8 mouse cellular contexts compared by ENCODE assay signal in genomic region chr19:7274326-7274990, GRCm38 (mm10). TPM values are rescaled to one million over a fixed set of nuclear protein-coding genes. Genes with fewer than 3 reads are reported as not detected.
DNase-seq lines count a peak whose midpoint lies in the region; ATAC-seq and TF ChIP-seq lines count a peak whose summit lies in the region.

No protein-coding gene starts in this region.

- ATAC-seq in kidney, embryonic 14.5 days (ENCODE audit: low FRiP score, low TSS enrichment) = no peak
- ATAC-seq in kidney, embryonic 15.5 days (replicated peaks; ENCODE audit: low FRiP score) = no peak
- ATAC-seq in embryonic facial prominence, embryonic 15.5 days (ENCODE audit: insufficient number of reproducible peaks, low FRiP score, low TSS enrichment, low read depth) = no peak

- H3K4me2 ChIP-seq in kidney, embryonic 14.5 days (replicated peaks; ENCODE audit: low read depth, low read length) = no peak overlapping the region
- no peak overlapping the region for H3K4me2 ChIP-seq in kidney, embryonic 15.5 days
- no peak overlapping the region; the same call in 1 of the 2 replicates for H3K4me2 ChIP-seq in embryonic facial prominence, embryonic 15.5 days (replicated peaks)

- TF ChIP-seq CTCF in layer of hippocampus, adult 2 months (conservative IDR thresholded peaks at IDR 0.05) = no peak

- H3K27ac ChIP-seq in kidney, embryonic 14.5 days (ENCODE audit: low read depth, low read length) = no peak overlapping the region
- H3K27ac ChIP-seq in kidney, embryonic 15.5 days = no peak overlapping the region
- peak overlapping the region; percentile 75 for H3K27ac ChIP-seq in embryonic facial prominence, embryonic 15.5 days (replicated peaks)
- peak overlapping the region; percentile 92 for H3K27ac ChIP-seq in layer of hippocampus, adult 2 months

- H3K4me1 ChIP-seq in kidney, embryonic 14.5 days (ENCODE audit: control insufficient read depth, insufficient read depth, low read length) = peaks cover 19% of the 10 kb centered on the region
- H3K4me1 ChIP-seq in kidney, embryonic 15.5 days = peaks cover 36% of the 10 kb centered on the region
- H3K4me1 ChIP-seq in embryonic facial prominence, embryonic 15.5 days = peaks cover 60% of the 10 kb centered on the region

- H3K9me3 ChIP-seq in kidney, embryonic 14.5 days (ENCODE audit: control insufficient read depth, low read length) = no peaks in the 10 kb centered on the region
- H3K9me3 ChIP-seq in kidney, embryonic 15.5 days (replicated peaks) = no peaks in the 10 kb centered on the region
- H3K9me3 ChIP-seq in embryonic facial prominence, embryonic 15.5 days (replicated peaks) = no peaks in the 10 kb centered on the region

- peak overlapping the region; percentile 18; the same call in 1 of the 2 replicates for H3K9ac ChIP-seq in kidney, embryonic 14.5 days (ENCODE audit: low read depth, low read length)
- no peak overlapping the region for H3K9ac ChIP-seq in kidney, embryonic 15.5 days
- no peak overlapping the region for H3K9ac ChIP-seq in embryonic facial prominence, embryonic 15.5 days

- whole genome bisulfite sequencing in kidney, embryonic 14.5 days = 74% methylated on average over 13 of the region's 13 CpGs
- 72% methylated on average over 13 of the region's 13 CpGs for WGBS in kidney, embryonic 15.5 days
- WGBS in embryonic facial prominence, embryonic 15.5 days = 56% methylated on average over 13 of the region's 13 CpGs

- DNase-seq in adipocyte (ENCODE audit: low spot score) = peak; percentile 88
- peak; percentile 62 to 67 for DNase-seq in layer of hippocampus, adult 2 months (ENCODE audit: low spot score in 2 of 2)
- DNase-seq in right cerebral cortex, postnatal 25 days = peak; percentile 36
- no peak for DNase-seq in ovary, adult 18-20 months (ENCODE audit: low spot score)
- no peak for DNase-seq in gastrocnemius, adult 8-10 months (ENCODE audit: low spot score in 2 of 2)

- H3K4me3 ChIP-seq in kidney, embryonic 14.5 days (ENCODE audit: low read length) = no peak overlapping the region
- no peak overlapping the region for H3K4me3 ChIP-seq in kidney, embryonic 15.5 days (replicated peaks)
- no peak overlapping the region for H3K4me3 ChIP-seq in embryonic facial prominence, embryonic 15.5 days (replicated peaks)
- H3K4me3 ChIP-seq in layer of hippocampus, adult 2 months = no peak overlapping the region

- H3K27me3 ChIP-seq in kidney, embryonic 14.5 days (ENCODE audit: control insufficient read depth, insufficient read depth, low read length) = no peaks in the 10 kb centered on the region
- H3K27me3 ChIP-seq in kidney, embryonic 15.5 days = no peaks in the 10 kb centered on the region
- no peaks in the 10 kb centered on the region for H3K27me3 ChIP-seq in embryonic facial prominence, embryonic 15.5 days

- peaks cover 84% of the 10 kb centered on the region for H3K36me3 ChIP-seq in kidney, embryonic 14.5 days (ENCODE audit: control insufficient read depth, insufficient read depth, low read length)
- peaks cover 91% of the 10 kb centered on the region for H3K36me3 ChIP-seq in kidney, embryonic 15.5 days
- peaks cover 71% of the 10 kb centered on the region for H3K36me3 ChIP-seq in embryonic facial prominence, embryonic 15.5 days

RNA-seq across cellular contexts. Expression of gene Rcor2, which starts 7.3 kb away (rescaled TPM):
- 9.8 and 16.0 TPM in 2 replicates for polyA plus RNA-seq in kidney, embryonic 14.5 days (2014; fragmentation: Nextera tagmentation; extraction: Ambion mirVana)
- 15.9 and 16.0 TPM in 2 replicates for polyA plus RNA-seq in kidney, embryonic 15.5 days (2015; fragmentation: Nextera tagmentation; extraction: Ambion mirVana)
- 20.3 and 22.9 TPM in 2 replicates for polyA plus RNA-seq in embryonic facial prominence, embryonic 15.5 days (2015; fragmentation: Nextera tagmentation; extraction: Ambion mirVana)
- 10 to 100 TPM; 17.0 to 18.2 TPM for total RNA-seq in layer of hippocampus, adult 2 months (2021)
- total RNA-seq in gastrocnemius, adult 8-10 months (2022) = 1 to 10 TPM; 1.8 to 4.2 (median 2.1) TPM

RNA-seq across cellular contexts. Expression of gene Naa40, which starts 33.5 kb away (rescaled TPM):
- 57.8 and 90.7 TPM in 2 replicates for polyA plus RNA-seq in kidney, embryonic 14.5 days (2014; fragmentation: Nextera tagmentation; extraction: Ambion mirVana)
- polyA plus RNA-seq in kidney, embryonic 15.5 days (2015; fragmentation: Nextera tagmentation; extraction: Ambion mirVana) = 74.6 and 75.3 TPM in 2 replicates
- 49.8 and 55.4 TPM in 2 replicates for polyA plus RNA-seq in embryonic facial prominence, embryonic 15.5 days (2015; fragmentation: Nextera tagmentation; extraction: Ambion mirVana)
- 10 to 100 TPM; 34.2 to 38.1 TPM for total RNA-seq in layer of hippocampus, adult 2 months (2021)
- total RNA-seq in gastrocnemius, adult 8-10 months (2022) = 10 to 100 TPM in 3 of 4 experiments, 1 to 10 TPM in 1; 9.2 to 12.4 (median 11.2) TPM

RNA-seq across cellular contexts. Expression of gene Cox8a, which starts 57.0 kb away (rescaled TPM):
- 1,171 and 1,487 TPM in 2 replicates for polyA plus RNA-seq in kidney, embryonic 14.5 days (2014; fragmentation: Nextera tagmentation; extraction: Ambion mirVana)
- 1,089 and 1,191 TPM in 2 replicates for polyA plus RNA-seq in kidney, embryonic 15.5 days (2015; fragmentation: Nextera tagmentation; extraction: Ambion mirVana)
- polyA plus RNA-seq in embryonic facial prominence, embryonic 15.5 days (2015; fragmentation: Nextera tagmentation; extraction: Ambion mirVana) = 822 and 870 TPM in 2 replicates
- total RNA-seq in layer of hippocampus, adult 2 months (2021) = 1,000 to 10,000 TPM in 1 of 2 experiments, 100 to 1,000 TPM in 1; 959 to 1,016 TPM
- total RNA-seq in gastrocnemius, adult 8-10 months (2022) = 100 to 1,000 TPM in 1 of 4 experiments, 10 to 100 TPM in 3; 68.4 to 103 (median 82.9) TPM

Comparison
In these comparisons a context has a peak if more than half of its experiments do, and no peak if none do; other contexts are left out.
1. H3K27ac ChIP-seq: peak in embryonic facial prominence, embryonic 15.5 days (single experiment) and layer of hippocampus, adult 2 months (single experiment); none in kidney, embryonic 14.5 days (single experiment) and kidney, embryonic 15.5 days (single experiment).
2. DNase-seq: peak in adipocyte (single experiment), layer of hippocampus, adult 2 months (2 of 2) and right cerebral cortex, postnatal 25 days (single experiment); none in ovary, adult 18-20 months (single experiment) and gastrocnemius, adult 8-10 months (0 of 2).